Mouse (Mus musculus) adrenal gland, postnatal 4 days (tissue): ENCODE data around the gene Sprr2a3. TPM values are rescaled to one million over a fixed set of nuclear protein-coding genes. Genes with fewer than 3 reads are reported as not detected.

Source experiments
- total RNA-seq, 2 experiments: library from RNA; stranded (reverse); gene quantifications; 2 replicates each; pipeline ENCODE4 v1.2.3; 2021

The Sprr2a3 gene
- total RNA-seq, 2 experiments from 2014 or later = not detected

Other genes with a start within 250 kb of the Sprr2a3 start
- gene Lor, start 202.3 kb upstream of the Sprr2a3 start, total RNA-seq = under 1 TPM; 0.22 to 0.28 TPM
- not detected for gene Prr9, start 161.5 kb upstream of the Sprr2a3 start, total RNA-seq
- gene Lelp1, start 142.7 kb upstream of the Sprr2a3 start, total RNA-seq = not detected
- gene Sprr2a1, start 69.6 kb upstream of the Sprr2a3 start, total RNA-seq = not detected
- gene Sprr2a2, start 69.5 kb upstream of the Sprr2a3 start, total RNA-seq = not detected
- gene Sprr2b, start 31.2 kb downstream of the Sprr2a3 start, total RNA-seq = not detected
- gene Sprr2d, start 53.7 kb downstream of the Sprr2a3 start, total RNA-seq = not detected
- gene Sprr2e, start 66.7 kb downstream of the Sprr2a3 start, total RNA-seq = not detected
- not detected for gene Sprr2f, start 79.8 kb downstream of the Sprr2a3 start, total RNA-seq
- gene Sprr2h, start 100.3 kb downstream of the Sprr2a3 start, total RNA-seq = not detected
- gene Sprr2i, start 122.6 kb downstream of the Sprr2a3 start, total RNA-seq = not detected
- gene Sprr2j-ps, start 132.7 kb downstream of the Sprr2a3 start, total RNA-seq = not detected
- 10 to 100 TPM in 1 of 2 experiments, 1 to 10 TPM in 1; 9.3 to 12.2 TPM for gene Gm9774, start 144.0 kb downstream of the Sprr2a3 start, total RNA-seq
- gene Sprr2k, start 147.2 kb downstream of the Sprr2a3 start, total RNA-seq = not detected
- not detected for gene Sprr1b, start 153.4 kb downstream of the Sprr2a3 start, total RNA-seq
- not detected for gene Sprr3, start 173.3 kb downstream of the Sprr2a3 start, total RNA-seq
- gene Sprr1a, start 200.5 kb downstream of the Sprr2a3 start, total RNA-seq = under 1 TPM; 0.39 to 0.68 TPM
- gene Sprr4, start 215.1 kb downstream of the Sprr2a3 start, total RNA-seq = not detected
- not detected for gene 2310046K23Rik, start 249.1 kb downstream of the Sprr2a3 start, total RNA-seq